20 mouse cellular contexts compared by ENCODE assay signal in the genomic region with DNA sequence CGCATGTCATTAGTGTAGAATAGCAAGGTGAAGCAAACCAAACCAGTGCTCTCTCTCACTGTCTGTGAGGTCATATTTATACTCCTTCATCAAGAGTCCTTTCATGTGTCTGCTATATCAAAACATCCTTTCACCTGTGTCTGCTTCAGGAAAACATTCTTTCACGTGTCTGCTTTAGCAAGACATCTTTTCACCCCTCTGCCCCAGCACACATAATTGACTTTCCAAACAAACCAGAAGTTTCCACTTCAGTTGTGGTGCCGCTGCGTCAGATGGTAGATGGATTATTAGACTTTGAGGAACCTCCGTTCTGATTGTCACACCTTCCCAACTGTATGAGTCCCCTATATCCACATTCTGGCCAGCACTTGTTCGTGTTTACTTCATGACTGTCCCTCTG.
DNase-seq lines count a peak whose midpoint lies in the region.
"Had no signal": no experiment of that assay in that cellular context is flagged by ENCODE, and none has a peak within 500 bp of the region (broad histone marks: within the 10 kb centered on the region; RNA-seq: fewer than 3 reads in every experiment).

No protein-coding gene starts in this region.

- intact Hi-C loops in left cerebral cortex, postnatal 14 days (cut with DNase I): no loop called here
- intact Hi-C loops in left cerebral cortex, postnatal 10 days (cut with DNase I): no loop called here
- intact Hi-C loops in heart, postnatal 25 days (cut with DNase I): no loop called here

- DNase-seq in CD4-positive helper T cell, adult 2 months (ENCODE audit: low read depth, low spot score): peak; percentile 46
- DNase-seq in CD8-positive naive resting alpha-beta T cell, adult 2 months (ENCODE audit: low read depth in 2 of 2, low spot score in 2 of 2): peak; percentile 34 to 42
- DNase-seq in T-cell, adult 2 months (ENCODE audit: low spot score): peak; percentile 72
- peak; percentile 66 for DNase-seq in naive thymus-derived CD4-positive, alpha-beta T cell, adult 2 months (ENCODE audit: low read depth)
- DNase-seq in left cerebral cortex, postnatal 14 days (ENCODE audit: low spot score in 2 of 2): no peak
- no peak for DNase-seq in left cerebral cortex, postnatal 10 days (ENCODE audit: extremely low spot score in 1 of 2, low spot score in 2 of 2)
- no peak for DNase-seq in gastrocnemius, postnatal 25 days
- DNase-seq in heart, postnatal 25 days (ENCODE audit: low spot score): no peak
- DNase-seq: adrenal gland, adult 2 months; adrenal gland, adult 8-10 months; adrenal gland, postnatal 10 days; adrenal gland, postnatal 14 days; adrenal gland, postnatal 25 days; adrenal gland, postnatal 36 days; B cell, adult 2 months; cerebellum, adult 11 months; cerebellum, adult 11-12 months; cerebellum, adult 18-20 months; cerebellum, adult 2 months; cerebellum, adult 8-10 months had no signal

Comparison
In these comparisons a context has a peak if more than half of its experiments do, and no peak if none do; other contexts are left out.
1. DNase-seq: peak in CD4-positive helper T cell, adult 2 months (single experiment), CD8-positive naive resting alpha-beta T cell, adult 2 months (2 of 2), T-cell, adult 2 months (single experiment) and naive thymus-derived CD4-positive, alpha-beta T cell, adult 2 months (single experiment); none in left cerebral cortex, postnatal 14 days (0 of 2), left cerebral cortex, postnatal 10 days (0 of 2), gastrocnemius, postnatal 25 days (single experiment) and heart, postnatal 25 days (single experiment).